Mouse (Mus musculus): ENCODE data around the gene Krtap28-13.

Gene Krtap28-13

DNA sequence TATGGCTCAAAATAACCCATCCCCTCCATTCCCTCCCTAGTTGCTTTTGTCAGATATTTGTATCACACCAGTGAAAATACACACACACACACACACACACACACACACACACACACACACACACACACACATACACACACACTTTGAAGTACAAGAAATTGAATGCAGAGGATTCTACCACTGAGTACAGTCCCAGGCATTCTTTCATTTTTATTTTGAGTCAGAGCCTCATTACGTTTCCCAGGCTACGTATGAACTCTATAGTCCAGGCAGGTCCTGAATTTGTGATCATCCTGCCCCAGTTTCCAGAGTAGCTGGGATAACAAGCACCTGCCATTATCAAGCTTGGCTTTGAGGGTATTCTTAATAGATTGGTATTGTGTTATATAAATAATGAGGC lies 38.4 kb downstream of the Krtap28-13 start:
- DNase-seq = no peak

DNA sequence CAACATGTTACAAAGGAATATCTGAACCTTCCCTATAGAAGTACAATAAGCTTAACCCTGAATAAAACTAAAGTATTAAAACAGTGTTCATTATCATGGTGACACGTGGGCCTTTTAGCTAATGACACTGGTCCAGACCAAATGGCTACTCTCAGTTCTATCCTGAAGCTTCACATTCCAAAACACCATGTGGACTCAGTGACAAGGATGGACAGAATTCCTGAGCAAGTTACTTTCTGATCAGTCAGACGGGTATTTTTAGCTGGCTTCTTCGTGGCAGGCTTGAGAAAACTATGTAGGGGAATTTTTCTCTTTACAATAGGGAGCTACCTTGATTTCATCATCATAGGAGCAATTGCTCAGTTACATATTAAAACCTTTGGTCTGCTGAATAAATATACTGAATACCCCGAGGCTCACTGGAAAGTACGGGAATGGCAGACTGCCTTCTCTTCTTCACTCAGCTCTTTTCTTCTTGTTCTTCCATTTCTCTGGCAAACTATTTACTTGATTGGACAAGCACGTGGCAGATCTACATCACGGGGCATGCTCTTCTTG lies 38.9 kb downstream of the Krtap28-13 start:
- DNase-seq = no peak

DNA sequence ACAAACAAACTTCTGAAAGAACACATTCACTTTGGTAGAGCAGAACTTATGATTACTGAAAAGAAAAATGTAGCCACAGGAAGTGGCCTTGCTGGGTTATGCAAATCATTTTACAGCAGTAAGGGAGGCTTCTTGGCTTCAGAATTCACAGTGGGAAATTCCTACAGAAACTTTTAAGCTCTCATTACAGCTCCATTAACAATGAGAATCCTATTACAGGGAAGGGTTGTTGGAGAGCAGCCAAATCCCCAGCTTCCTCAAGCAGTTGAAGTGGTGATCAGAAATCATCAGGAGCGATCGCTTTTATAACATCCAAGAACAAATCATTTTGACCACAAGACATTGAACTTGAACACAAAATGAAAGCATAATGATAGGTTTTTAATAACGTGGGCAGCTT lies 41.2 kb downstream of the Krtap28-13 start:
- no peak for DNase-seq

DNA sequence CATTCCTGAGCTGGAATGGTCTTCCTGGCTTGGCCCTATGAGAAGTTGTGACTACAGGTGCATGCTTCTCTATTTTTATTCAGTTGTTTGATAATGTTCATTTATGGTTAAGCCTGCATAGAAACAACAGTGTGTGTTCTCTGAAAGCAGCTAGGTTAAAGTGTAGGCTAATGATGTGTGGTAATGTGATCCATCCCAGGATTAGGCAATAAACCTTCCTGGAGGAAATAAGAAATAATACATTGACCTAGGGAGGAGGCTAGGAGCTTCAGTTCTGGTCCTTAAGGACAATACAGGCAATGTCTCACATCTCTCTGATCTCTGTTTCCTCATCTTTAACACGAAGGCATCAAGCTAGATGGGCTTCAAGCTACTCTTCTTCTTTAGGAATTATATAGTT lies 44.7 kb downstream of the Krtap28-13 start:
- DNase-seq = no peak

DNA sequence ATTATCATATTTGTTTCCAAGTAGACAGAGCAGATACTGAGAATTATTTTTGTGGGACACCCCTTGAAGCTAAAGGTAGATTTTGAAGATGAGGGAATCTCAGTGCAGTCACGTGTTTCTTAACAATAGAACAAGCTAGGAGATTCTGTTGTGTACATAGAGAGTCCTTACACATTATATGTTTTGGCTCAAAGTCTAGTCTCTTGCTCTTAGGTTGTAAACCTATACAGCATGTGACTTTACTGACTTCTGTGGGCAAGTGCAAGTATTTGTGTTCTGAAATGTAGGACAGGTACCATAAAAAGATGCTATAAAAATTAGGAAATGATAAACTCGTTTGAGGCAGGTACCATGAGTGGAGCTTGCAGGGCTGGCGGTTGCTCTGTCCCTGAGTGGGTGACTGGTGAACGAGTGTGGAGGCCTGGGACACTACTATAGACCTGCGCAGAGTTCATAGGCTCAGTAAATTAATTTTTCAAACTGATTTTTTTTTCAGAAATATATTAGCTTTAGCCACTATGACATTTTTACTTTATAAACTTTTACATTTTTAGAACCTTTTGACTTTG lies 46.8 kb downstream of the Krtap28-13 start:
- DNase-seq = no peak

DNA sequence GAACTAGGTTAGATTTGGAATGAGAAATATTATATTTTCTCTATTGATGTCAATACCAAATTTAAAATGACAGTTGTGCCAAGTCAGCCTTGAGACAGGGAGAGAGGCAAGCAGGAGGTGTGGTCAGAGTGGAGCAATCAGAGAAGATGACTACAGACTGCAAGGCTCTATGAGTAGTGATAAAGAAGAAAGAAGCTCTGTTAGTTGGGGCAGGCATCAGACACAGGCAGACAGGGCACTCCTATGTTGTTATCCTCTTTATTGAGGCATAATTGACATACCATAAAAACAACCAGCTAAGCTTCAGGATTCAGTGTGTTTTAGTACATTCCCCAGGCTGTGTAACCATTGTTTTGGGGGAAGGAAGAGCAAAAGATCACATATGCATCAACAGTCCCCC lies 50.3 kb downstream of the Krtap28-13 start:
- no peak for DNase-seq

Measured in thymus, postnatal 25 days (tissue).